Mouse (Mus musculus) MEL (cell line): ENCODE measurements at regions not wholly inside any gene's neighbourhood (a gene's known extent, or its start where the extent isn't known, plus 50 kb on each side); places are given as distances from the start of the nearest gene placed in this dataset.

Source experiments
- DNase-seq: peaks from one replicate; pipeline ENCODE4 v3.0.0; 2011; ENCODE audit warnings: low read depth, low spot score
- H3K27ac ChIP-seq: 2 replicates; pipeline ENCODE4 v1.5.1; 2012; ENCODE audit warnings: low read depth, mild to moderate bottlenecking, control low read depth, low read length, moderate library complexity; ENCODE audit not compliant: control insufficient read depth
- H3K27me3 ChIP-seq, 2 experiments: fragments of 150-350 bp in 1 of 2; sonication (generic) in 1 of 2; 2 replicates each; pipeline ENCODE4 v1.6.1; 2012; ENCODE audit warnings: low read length in 2 of 2, mild to moderate bottlenecking in 2 of 2, improper control_type of control experiment in 1 of 2, moderate library complexity in 1 of 2; ENCODE audit not compliant: insufficient read depth in 2 of 2, control insufficient read depth in 1 of 2
- H3K36me3 ChIP-seq, 2 experiments: 2 replicates each; pipeline ENCODE4 v1.6.1; 2012 to 2014; ENCODE audit warnings: low read length in 2 of 2, improper control_type of control experiment in 1 of 2, inconsistent platforms in 1 of 2, mild to moderate bottlenecking in 1 of 2; ENCODE audit not compliant: insufficient read depth in 2 of 2, control insufficient read depth in 1 of 2
- H3K4me1 ChIP-seq, 2 experiments: fragments of 150-350 bp in 1 of 2; sonication (generic) in 1 of 2; 2 replicates each; pipeline ENCODE4 v1.6.1; 2012; ENCODE audit warnings: low read length in 2 of 2, improper control_type of control experiment in 1 of 2, mild to moderate bottlenecking in 1 of 2; ENCODE audit not compliant: insufficient read depth in 2 of 2, control insufficient read depth in 1 of 2
- H3K4me3 ChIP-seq, 2 experiments: fragments of 150-350 bp in 1 of 2; sonication (generic) in 1 of 2; 2 replicates each; pipeline ENCODE4 v1.5.1; 2012; ENCODE audit warnings: low read depth in 2 of 2, low read length in 2 of 2, mild to moderate bottlenecking in 2 of 2, moderate library complexity in 2 of 2, control low read depth in 1 of 2, improper control_type of control experiment in 1 of 2; ENCODE audit not compliant: control insufficient read depth in 1 of 2, insufficient read depth in 1 of 2
- H3K79me2 ChIP-seq: 2 replicates; pipeline ENCODE4 v1.6.1; 2012; ENCODE audit warnings: mild to moderate bottlenecking, low read length, moderate library complexity; ENCODE audit not compliant: control insufficient read depth, poor library complexity, insufficient read depth
- H3K9ac ChIP-seq: 2 replicates; pipeline ENCODE4 v1.6.1; 2012; ENCODE audit warnings: low read depth, mild to moderate bottlenecking, control low read depth, low read length, moderate library complexity; ENCODE audit not compliant: control insufficient read depth, poor library complexity, severe bottlenecking
- H3K9me3 ChIP-seq: fragments of 150-350 bp; sonication (generic); replicated peaks from 2 replicates; pipeline ENCODE4 v1.6.1; 2012; ENCODE audit warnings: mild to moderate bottlenecking, low read length, improper control_type of control experiment, moderate library complexity; ENCODE audit not compliant: insufficient read depth
- BHLHE40 ChIP-seq: IDR thresholded peaks from 2 replicates; pipeline ENCODE4 v1.6.1; 2012; ENCODE audit warnings: low read depth, mild to moderate bottlenecking, inconsistent platforms, low read length, improper control_type of control experiment, borderline replicate concordance
- CHD1 ChIP-seq: IDR thresholded peaks from 2 replicates; pipeline ENCODE4 v1.6.1; 2012; ENCODE audit warnings: low read depth, mild to moderate bottlenecking, inconsistent platforms, low read length, improper control_type of control experiment
- CHD2 ChIP-seq: IDR thresholded peaks from 2 replicates; pipeline ENCODE4 v1.6.1; 2011; ENCODE audit warnings: low read length, improper control_type of control experiment
- CTCF ChIP-seq, 3 experiments: IDR thresholded peaks in 2 of 3; conservative IDR thresholded peaks in 1 of 3; 2 replicates each; pipeline ENCODE4 v1.5.1; 2011 to 2012; ENCODE audit warnings: low read length in 3 of 3, low read depth in 2 of 3, mild to moderate bottlenecking in 2 of 3, improper control_type of control experiment in 1 of 3, inconsistent platforms in 1 of 3, mixed read lengths in 1 of 3, moderate library complexity in 1 of 3; ENCODE audit not compliant: control insufficient read depth in 1 of 3, insufficient read depth in 1 of 3, poor library complexity in 1 of 3, severe bottlenecking in 1 of 3
- ELF1 ChIP-seq: IDR thresholded peaks from 2 replicates; pipeline ENCODE4 v1.6.1; 2014; ENCODE audit warnings: low read depth, mild to moderate bottlenecking, inconsistent platforms, low read length, improper control_type of control experiment, moderate library complexity
- ETS1 ChIP-seq: IDR thresholded peaks from 2 replicates; pipeline ENCODE4 v1.6.1; 2012; ENCODE audit warnings: low read depth, mild to moderate bottlenecking, inconsistent platforms, low read length, improper control_type of control experiment, moderate library complexity
- GATA1 ChIP-seq: IDR thresholded peaks from 2 replicates; pipeline ENCODE4 v1.6.1; 2011; ENCODE audit warnings: low read depth, low read length, improper control_type of control experiment
- HCFC1 ChIP-seq: IDR thresholded peaks from 2 replicates; pipeline ENCODE4 v1.6.1; 2012; ENCODE audit warnings: low read depth, mild to moderate bottlenecking, inconsistent platforms, low read length, improper control_type of control experiment, moderate library complexity
- KAT2A ChIP-seq: conservative IDR thresholded peaks from 2 replicates; pipeline ENCODE4 v1.6.1; 2012; ENCODE audit warnings: low read depth, low read length, improper control_type of control experiment, inconsistent platforms
- MAFK ChIP-seq: IDR thresholded peaks from 2 replicates; pipeline ENCODE4 v1.6.1; 2011; ENCODE audit warnings: low read depth, mild to moderate bottlenecking, low read length, improper control_type of control experiment, borderline replicate concordance
- MAX ChIP-seq: IDR thresholded peaks from 2 replicates; pipeline ENCODE4 v1.6.1; 2011; ENCODE audit warnings: low read length, improper control_type of control experiment
- MAZ ChIP-seq: IDR thresholded peaks from 2 replicates; pipeline ENCODE4 v1.6.1; 2012; ENCODE audit warnings: low read depth, mild to moderate bottlenecking, inconsistent platforms, low read length, improper control_type of control experiment
- MXI1 ChIP-seq: IDR thresholded peaks from 2 replicates; pipeline ENCODE4 v1.6.1; 2011; ENCODE audit warnings: mild to moderate bottlenecking, low read depth, low read length, improper control_type of control experiment
- MYC ChIP-seq: IDR thresholded peaks from 2 replicates; pipeline ENCODE4 v1.6.1; 2011; ENCODE audit warnings: low read depth, mild to moderate bottlenecking, low read length, improper control_type of control experiment, moderate library complexity
- NELFE ChIP-seq: IDR thresholded peaks from 2 replicates; pipeline ENCODE4 v1.6.1; 2011; ENCODE audit warnings: low read depth, low read length, improper control_type of control experiment
- NRF1 ChIP-seq: IDR thresholded peaks from 2 replicates; pipeline ENCODE4 v1.6.1; 2014; ENCODE audit warnings: low read depth, mild to moderate bottlenecking, inconsistent platforms, low read length, improper control_type of control experiment, moderate library complexity; ENCODE audit not compliant: poor library complexity, insufficient read depth, severe bottlenecking
- POLR2A ChIP-seq, 2 experiments: IDR thresholded peaks; 2 replicates each; pipeline ENCODE4 v1.6.1; 2011 to 2012; ENCODE audit warnings: low read length in 2 of 2, mild to moderate bottlenecking in 2 of 2, control low read depth in 1 of 2, improper control_type of control experiment in 1 of 2, low read depth in 1 of 2, moderate library complexity in 1 of 2; ENCODE audit not compliant: control insufficient read depth in 1 of 2, insufficient read depth in 1 of 2, poor library complexity in 1 of 2
- RCOR1 ChIP-seq: IDR thresholded peaks from 2 replicates; pipeline ENCODE4 v1.6.1; 2012; ENCODE audit warnings: low read depth, mild to moderate bottlenecking, inconsistent platforms, low read length, improper control_type of control experiment
- SMC3 ChIP-seq: IDR thresholded peaks from 2 replicates; pipeline ENCODE4 v1.6.1; 2011; ENCODE audit warnings: low read depth, low read length, improper control_type of control experiment
- TAL1 ChIP-seq: IDR thresholded peaks from 2 replicates; pipeline ENCODE4 v1.6.1; 2012; ENCODE audit warnings: mild to moderate bottlenecking, inconsistent platforms, low read length, moderate library complexity, mixed read lengths
- TBP ChIP-seq: IDR thresholded peaks from 2 replicates; pipeline ENCODE4 v1.8.0; 2011; ENCODE audit warnings: low read depth, low read length, improper control_type of control experiment
- TCF12 ChIP-seq: IDR thresholded peaks from 2 replicates; pipeline ENCODE4 v1.6.1; 2014; ENCODE audit warnings: low read depth, mild to moderate bottlenecking, inconsistent platforms, low read length, improper control_type of control experiment, moderate library complexity
- UBTF ChIP-seq: IDR thresholded peaks from 2 replicates; pipeline ENCODE4 v1.6.1; 2012; ENCODE audit warnings: low read depth, mild to moderate bottlenecking, inconsistent platforms, low read length, improper control_type of control experiment, moderate library complexity, borderline replicate concordance; ENCODE audit not compliant: insufficient read depth
- ZC3H11A ChIP-seq: IDR thresholded peaks from 2 replicates; pipeline ENCODE4 v1.6.1; 2012; ENCODE audit warnings: low read depth, mild to moderate bottlenecking, inconsistent platforms, low read length, improper control_type of control experiment
- ZKSCAN1 ChIP-seq: IDR thresholded peaks from 2 replicates; pipeline ENCODE4 v1.6.1; 2012; ENCODE audit warnings: low read depth, mild to moderate bottlenecking, inconsistent platforms, low read length, improper control_type of control experiment, moderate library complexity
- ZMIZ1 ChIP-seq: IDR thresholded peaks from 2 replicates; pipeline ENCODE4 v1.6.1; 2012; ENCODE audit warnings: low read depth, mild to moderate bottlenecking, inconsistent platforms, low read length, improper control_type of control experiment, moderate library complexity
- ZNF384 ChIP-seq: IDR thresholded peaks from 2 replicates; pipeline ENCODE4 v1.6.1; 2012; ENCODE audit warnings: low read depth, mild to moderate bottlenecking, inconsistent platforms, low read length, improper control_type of control experiment

GRCm38 (mm10) chr13:42565291-42566058, 114.9 kb upstream of the Phactr1 start:
- no peak overlapping the region for H3K9ac ChIP-seq
- no peak for DNase-seq
- H3K4me3 ChIP-seq, result no peak overlapping the region
- no peaks in the 10 kb centered on the region for H3K36me3 ChIP-seq
- H3K4me1 ChIP-seq, result no peaks in the 10 kb centered on the region
- no peaks in the 10 kb centered on the region for H3K27me3 ChIP-seq
- TF ChIP-seq MYC (no peak), ETS1 (no peak), ZNF384 (no peak), GATA1 (no peak), HCFC1 (no peak), CHD1 (no peak), KAT2A (no peak), ZC3H11A (no peak), MAZ (no peak), ELF1 (no peak), CTCF (IDR thresholded peaks at IDR 0.05 in 2 of 3, conservative IDR thresholded peaks at IDR 0.05 in 1 of 3; ENCODE audit: control insufficient read depth in 1 of 3, insufficient read depth in 1 of 3, low read depth in 2 of 3, low read length in 3 of 3, poor library complexity in 1 of 3, severe bottlenecking in 1 of 3) (no peak), NELFE (no peak), CHD2 (no peak), UBTF (no peak), POLR2A (IDR thresholded peaks at IDR 0.05; ENCODE audit: control insufficient read depth in 1 of 2, insufficient read depth in 1 of 2, low read depth in 1 of 2, low read length in 2 of 2, poor library complexity in 1 of 2) (no peak)
- no peaks in the 10 kb centered on the region for H3K9me3 ChIP-seq
- H3K79me2 ChIP-seq, result no peaks in the 10 kb centered on the region
- no peak overlapping the region for H3K27ac ChIP-seq

- no peaks in the 10 kb centered on the region for H3K9me3 ChIP-seq
- no peak for DNase-seq
- no peak overlapping the region for H3K9ac ChIP-seq
- no peaks in the 10 kb centered on the region for H3K4me1 ChIP-seq
- TF ChIP-seq TBP (no peak), POLR2A (IDR thresholded peaks at IDR 0.05; ENCODE audit: control insufficient read depth in 1 of 2, insufficient read depth in 1 of 2, low read depth in 1 of 2, low read length in 2 of 2, poor library complexity in 1 of 2) (no peak), HCFC1 (no peak), CHD1 (no peak), MXI1 (no peak), SMC3 (no peak), MAX (no peak), NRF1 (no peak), TAL1 (no peak), ZKSCAN1 (no peak), BHLHE40 (no peak), MAFK (no peak), ELF1 (no peak), ZMIZ1 (no peak), RCOR1 (no peak), ETS1 (no peak), MYC (no peak), CHD2 (no peak), TCF12 (no peak)
- H3K79me2 ChIP-seq, result no peaks in the 10 kb centered on the region
- no peak overlapping the region for H3K4me3 ChIP-seq
- no peaks in the 10 kb centered on the region for H3K27me3 ChIP-seq
- H3K27ac ChIP-seq, result no peak overlapping the region
- no peaks in the 10 kb centered on the region for H3K36me3 ChIP-seq
These were observed 109.6 kb upstream of the Phactr1 start for GRCm38 (mm10) chr13:42570600-42571348.
